Mouse (Mus musculus) lung, adult 2 months (tissue): ENCODE measurements around the gene Tmem167.

Experiments used
- CTCF ChIP-seq: fragments of 200-500 bp; IDR thresholded peaks from 2 replicates; pipeline ENCODE4 v1.5.1; 2011; ENCODE audit warnings: mild to moderate bottlenecking, low read length, control low read depth; ENCODE audit not compliant: insufficient read depth
- POLR2A ChIP-seq: fragments of 200-500 bp; IDR thresholded peaks from 2 replicates; pipeline ENCODE4 v1.6.1; 2011; ENCODE audit warnings: low read depth, mild to moderate bottlenecking, control low read depth, low read length, borderline replicate concordance; ENCODE audit errors: extremely low read depth

GRCm38 (mm10) chr13:90167044-90167443 lies 78.1 kb downstream of the Tmem167 start:
- TF ChIP-seq POLR2A (no peak), CTCF (no peak)
